Mouse (Mus musculus) spleen, adult 12 weeks (tissue): ENCODE data around the gene Adamts2.

Experiments used
- DNase-seq: peaks from one replicate; pipeline ENCODE4 v3.0.0; 2022; ENCODE audit warnings: low spot score

The Adamts2 gene

GRCm38 (mm10) chr11:50671820-50672310, 70.0 kb downstream of the Adamts2 start:
- no peak for DNase-seq

DNA sequence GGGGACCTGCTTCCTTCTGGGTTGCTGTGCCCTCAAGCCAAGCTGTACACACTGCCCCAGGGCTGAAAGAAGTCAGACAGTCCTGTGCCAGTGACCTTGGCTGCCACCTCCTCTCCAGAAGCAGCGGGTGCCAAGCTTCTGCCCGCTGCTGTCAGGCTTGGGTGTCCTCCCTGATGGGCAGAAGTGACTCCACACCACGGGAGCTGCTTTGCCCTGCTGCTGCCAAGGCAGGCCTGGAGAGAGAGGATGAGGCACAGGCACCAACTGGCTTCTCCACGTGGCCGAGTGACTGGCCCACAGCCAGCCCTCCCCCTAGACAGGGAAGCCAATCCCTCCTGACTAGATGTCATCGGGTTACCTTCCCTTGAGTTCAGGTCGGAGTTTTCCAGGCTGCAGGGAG, 71.0 kb downstream of the Adamts2 start:
- DNase-seq, result no peak

GRCm38 (mm10) chr11:50673525-50674250, 71.8 kb downstream of the Adamts2 start:
- no peak for DNase-seq

DNA sequence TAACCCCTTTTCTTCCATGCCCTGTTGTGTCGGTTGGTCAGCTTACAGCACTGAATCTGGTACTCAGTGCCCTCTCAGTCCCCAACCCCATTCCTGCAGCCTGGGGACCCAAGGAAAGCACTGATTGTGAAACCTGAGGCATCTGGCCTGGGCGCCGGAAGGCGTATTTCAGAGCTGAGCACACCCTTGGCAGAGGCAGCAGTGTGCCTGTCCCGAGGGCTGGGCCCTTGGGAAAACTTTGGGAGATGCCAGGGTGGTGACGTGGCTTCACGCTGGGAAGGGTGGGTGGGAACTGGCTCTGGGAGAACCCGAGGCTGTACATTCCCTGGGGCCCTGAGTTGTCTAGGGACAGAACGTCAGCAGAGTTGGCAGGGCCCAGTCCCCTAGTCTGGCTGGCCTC, 72.5 kb downstream of the Adamts2 start:
- no peak for DNase-seq

- no peak for DNase-seq
These were observed 76.8 kb downstream of the Adamts2 start for GRCm38 (mm10) chr11:50678650-50679049.

- DNase-seq, result no peak
These were observed 80.1 kb downstream of the Adamts2 start for GRCm38 (mm10) chr11:50681940-50682339.

DNA sequence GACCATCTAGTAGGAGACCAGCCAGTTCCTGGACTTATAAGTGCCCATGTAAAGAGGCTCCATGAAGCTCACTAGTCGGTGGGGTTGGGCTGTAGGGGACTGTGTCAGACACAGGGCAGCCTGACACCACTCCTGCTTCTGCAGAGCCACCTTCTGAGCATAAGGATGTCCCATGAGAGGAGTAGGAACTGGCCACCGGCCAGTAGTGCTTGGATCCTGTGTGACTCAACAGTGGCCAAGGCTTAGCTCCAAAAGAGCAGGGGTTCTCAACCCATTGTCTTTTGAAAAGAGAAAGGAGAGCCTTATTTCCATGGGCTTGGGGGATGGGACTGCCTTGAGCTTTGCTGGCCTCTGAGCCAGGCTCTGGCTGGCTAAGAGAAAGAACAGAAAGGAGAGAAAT, 81.9 kb downstream of the Adamts2 start:
- DNase-seq, result no peak

- no peak for DNase-seq
These were observed 86.7 kb downstream of the Adamts2 start for GRCm38 (mm10) chr11:50688584-50688983.

DNA sequence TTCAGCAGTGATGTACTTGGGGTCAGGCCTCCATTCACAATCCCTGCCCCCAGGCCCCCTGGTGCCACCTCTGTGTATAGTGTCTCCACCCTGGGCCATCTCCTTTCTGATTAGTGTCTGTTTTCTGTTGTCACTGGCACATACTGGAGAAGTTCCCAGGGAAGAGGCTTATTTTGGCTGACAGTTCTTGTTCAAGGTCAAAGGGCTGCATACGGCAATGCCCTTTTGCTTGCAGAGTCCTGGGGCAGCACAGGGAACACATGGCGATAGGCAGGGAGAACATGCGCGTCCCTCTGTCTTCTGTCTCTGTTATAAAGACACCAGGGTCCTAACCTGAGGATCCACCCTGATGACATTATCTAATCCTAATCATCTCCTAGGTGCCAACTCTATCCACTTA, 87.8 kb downstream of the Adamts2 start:
- DNase-seq, result no peak

- DNase-seq, result no peak
These were observed 98.1 kb downstream of the Adamts2 start for GRCm38 (mm10) chr11:50699971-50700370.

DNA sequence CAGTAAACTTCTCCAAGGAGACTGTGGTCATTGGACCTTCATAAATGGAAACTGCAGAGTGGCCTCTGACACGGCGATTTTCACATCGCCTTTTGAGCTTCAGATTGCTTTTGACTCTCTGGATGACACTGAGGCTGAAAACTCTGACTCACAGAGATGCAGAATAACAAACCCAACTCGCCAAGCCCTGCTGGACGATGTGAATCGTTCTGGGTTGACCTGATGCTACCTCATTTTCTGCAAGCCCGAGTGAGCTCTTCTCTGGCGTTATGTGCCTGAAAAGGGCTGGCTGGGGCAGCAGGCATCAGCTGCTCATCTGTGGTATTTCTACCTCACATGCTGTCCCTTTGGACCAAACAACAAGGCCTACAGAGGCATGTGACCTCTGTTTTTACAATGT, 98.6 kb downstream of the Adamts2 start:
- no peak for DNase-seq

DNA sequence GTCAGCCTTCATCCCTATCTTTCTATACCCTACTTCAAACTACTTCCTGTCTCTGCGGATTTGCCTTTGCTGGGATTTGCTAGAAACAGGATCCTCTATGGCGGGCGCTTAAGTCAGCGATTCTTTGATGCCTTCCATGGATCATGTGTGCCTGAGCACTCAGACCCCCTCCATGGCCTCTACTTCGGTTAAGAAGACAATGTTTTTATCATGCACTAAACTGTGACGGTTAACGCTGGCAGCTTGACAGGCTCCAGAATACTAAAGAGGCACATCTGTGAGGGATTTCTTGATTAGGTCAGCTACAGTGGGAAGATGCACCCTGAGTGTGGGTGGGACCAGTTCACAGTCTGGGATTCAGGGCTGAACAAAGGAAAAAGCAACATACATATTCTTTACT, 101.5 kb downstream of the Adamts2 start:
- no peak for DNase-seq

DNA sequence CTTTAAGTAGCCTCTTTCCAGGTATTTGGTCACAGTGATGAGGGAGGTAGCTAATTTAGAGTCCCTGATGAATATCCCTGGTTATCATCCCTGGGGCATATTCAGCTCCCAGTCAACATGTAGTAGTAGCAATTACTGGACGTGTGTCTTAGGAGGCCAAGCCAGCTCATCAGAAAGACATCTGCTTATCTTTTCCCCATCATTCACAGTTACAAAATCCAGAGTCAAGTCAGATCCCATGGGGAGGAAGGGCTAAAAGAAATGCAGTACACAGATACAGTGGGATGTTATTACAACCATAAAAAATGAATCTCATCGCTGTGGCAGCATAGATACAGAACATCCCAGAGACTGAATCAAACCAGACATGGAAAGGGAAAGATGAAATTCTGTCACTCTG, 102.6 kb downstream of the Adamts2 start:
- DNase-seq, result no peak

GRCm38 (mm10) chr11:50707259-50707658, 105.4 kb downstream of the Adamts2 start:
- DNase-seq, result no peak

DNA sequence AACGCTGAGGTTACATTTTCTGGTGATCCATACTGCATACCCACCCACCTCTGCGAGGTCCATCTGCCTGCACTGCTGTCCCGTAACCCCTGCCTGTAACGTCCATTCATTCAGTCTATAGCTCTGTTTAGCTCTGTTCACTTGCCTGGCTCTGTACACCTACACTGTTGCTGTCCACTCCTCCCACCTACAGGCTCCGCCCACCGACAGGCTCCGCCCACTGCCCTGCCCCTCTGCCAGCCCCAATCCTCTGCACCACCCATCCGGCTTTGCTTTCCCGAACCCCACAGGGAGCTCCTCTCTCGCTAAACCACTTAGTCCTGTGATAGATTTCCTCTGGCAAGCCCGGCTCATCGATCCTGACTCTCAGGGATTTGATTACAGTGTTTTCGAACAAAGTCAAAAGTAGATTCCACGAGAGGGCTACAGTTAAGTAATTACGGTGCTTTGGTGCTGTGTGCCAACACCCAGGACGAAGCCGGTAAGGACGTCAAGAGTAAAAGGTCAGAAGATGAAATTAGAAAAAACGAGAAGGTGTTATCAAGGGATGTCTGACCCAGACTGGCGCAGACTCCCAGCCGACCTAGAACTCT, 111.8 kb downstream of the Adamts2 start:
- DNase-seq, result no peak

GRCm38 (mm10) chr11:50715091-50715490, 113.2 kb downstream of the Adamts2 start:
- no peak for DNase-seq

- DNase-seq, result no peak
These were observed 115.6 kb downstream of the Adamts2 start for GRCm38 (mm10) chr11:50717381-50717897.

GRCm38 (mm10) chr11:50718862-50719261, 117.0 kb downstream of the Adamts2 start:
- no peak for DNase-seq

GRCm38 (mm10) chr11:50720421-50720820, 118.5 kb downstream of the Adamts2 start:
- no peak for DNase-seq

GRCm38 (mm10) chr11:50720856-50721550, 119.1 kb downstream of the Adamts2 start:
- DNase-seq, result no peak

GRCm38 (mm10) chr11:50725595-50725994, 123.7 kb downstream of the Adamts2 start:
- no peak for DNase-seq

- DNase-seq, result no peak
These were observed 124.2 kb downstream of the Adamts2 start for GRCm38 (mm10) chr11:50726035-50726434.

DNA sequence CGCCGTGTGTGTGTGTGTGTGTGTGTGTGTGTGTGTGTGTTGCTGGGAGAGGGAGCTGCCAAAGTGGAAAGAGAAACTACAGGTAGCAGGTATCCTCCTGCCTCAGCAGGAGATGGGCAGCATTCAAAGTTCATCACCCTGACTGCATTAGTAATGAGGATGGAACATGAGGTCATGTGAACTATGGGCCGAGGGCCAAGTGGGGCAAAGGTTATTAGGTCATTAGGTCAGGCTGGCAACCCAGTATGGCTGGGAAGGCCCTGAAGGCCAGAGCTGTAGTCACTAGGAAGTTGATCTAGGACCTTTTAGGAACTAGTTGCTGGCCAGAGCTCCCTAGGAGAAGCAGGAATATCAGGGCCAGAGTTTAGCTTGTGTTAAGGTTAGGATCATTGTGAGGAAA, 131.3 kb downstream of the Adamts2 start:
- DNase-seq, result no peak
